Mouse (Mus musculus): ENCODE measurements around the gene Fmo4. TPM values are rescaled to one million over a fixed set of nuclear protein-coding genes. Genes with fewer than 3 reads are reported as not detected.
"Not testable (repeated sequence)": the region's sequence is repeated elsewhere in the genome, so short reads cannot be mapped to it uniquely, and the experiment has no call there.

The Fmo4 gene
- polyA plus RNA-seq, 1 experiment from 2014 or later, result 0.33 TPM

DNA sequence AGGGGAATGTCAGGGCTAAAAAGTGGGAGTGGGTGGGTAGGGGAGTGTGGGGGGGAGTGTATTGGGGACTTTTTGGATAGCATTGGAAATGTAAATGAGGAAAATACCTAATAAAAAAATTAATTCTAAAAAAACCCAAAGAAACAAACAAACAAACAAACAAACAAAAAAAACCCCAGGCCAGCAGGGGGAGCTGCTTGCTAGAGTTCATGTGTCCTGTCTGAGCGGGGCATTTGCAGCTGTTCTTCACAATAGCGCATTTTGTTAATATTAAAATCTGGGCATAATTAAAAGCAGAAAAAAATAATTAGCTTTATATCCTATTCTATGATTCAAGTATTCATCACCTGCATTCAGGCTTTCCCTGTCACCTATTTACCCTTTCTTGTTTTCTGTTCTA is 32.7 kb downstream of the Fmo4 start:
- H3K36me3 ChIP-seq (ENCODE audit: control insufficient read depth, insufficient read depth, low read length); H3K4me3 ChIP-seq (replicated peaks; ENCODE audit: low read depth, low read length); DNase-seq; ATAC-seq (ENCODE audit: low FRiP score, low TSS enrichment); H3K4me1 ChIP-seq (ENCODE audit: control insufficient read depth, insufficient read depth, low read length); H3K27ac ChIP-seq (replicated peaks; ENCODE audit: low read depth, low read length); H3K9ac ChIP-seq (replicated peaks; ENCODE audit: low read length); H3K9me3 ChIP-seq (ENCODE audit: control insufficient read depth, low read length); H3K4me2 ChIP-seq (ENCODE audit: low read length); H3K27me3 ChIP-seq (ENCODE audit: control insufficient read depth, insufficient read depth, low read length): not testable (repeated sequence)
- 86% methylated on average over 2 of the region's 2 CpGs for WGBS

DNA sequence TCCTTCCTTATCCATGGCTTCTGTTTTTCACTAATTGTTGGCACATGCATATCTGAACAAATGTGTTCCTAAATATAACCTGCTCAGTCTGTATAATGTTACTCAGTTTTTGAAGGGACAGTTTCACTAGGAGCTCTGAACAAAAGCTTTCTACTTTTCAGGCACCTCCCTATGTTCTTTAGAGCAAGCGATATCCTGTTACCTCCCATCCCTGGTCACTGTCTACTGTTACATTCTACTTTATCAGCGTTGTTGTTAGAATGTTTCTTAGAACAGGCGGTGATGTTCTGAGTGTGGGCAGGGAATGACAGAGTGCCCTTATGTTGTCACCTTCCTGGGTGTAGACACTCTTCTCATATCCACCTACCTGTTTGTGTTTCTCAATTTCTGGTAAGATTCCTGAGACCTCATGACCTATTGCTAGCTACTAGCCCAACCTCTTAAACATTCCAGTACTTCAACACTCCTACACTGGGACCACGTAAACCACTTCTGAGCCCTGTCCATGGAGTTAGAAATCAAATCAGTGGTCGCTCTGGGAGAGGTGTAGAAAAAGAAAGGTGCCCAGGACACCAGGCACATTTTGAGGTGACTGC is 35.7 kb downstream of the Fmo4 start:
- H3K27ac ChIP-seq (replicated peaks; ENCODE audit: low read depth, low read length), result no peak overlapping the region
- 93% methylated on average over 5 of the region's 5 CpGs for WGBS
- ATAC-seq (ENCODE audit: low FRiP score, low TSS enrichment), result no peak

DNA sequence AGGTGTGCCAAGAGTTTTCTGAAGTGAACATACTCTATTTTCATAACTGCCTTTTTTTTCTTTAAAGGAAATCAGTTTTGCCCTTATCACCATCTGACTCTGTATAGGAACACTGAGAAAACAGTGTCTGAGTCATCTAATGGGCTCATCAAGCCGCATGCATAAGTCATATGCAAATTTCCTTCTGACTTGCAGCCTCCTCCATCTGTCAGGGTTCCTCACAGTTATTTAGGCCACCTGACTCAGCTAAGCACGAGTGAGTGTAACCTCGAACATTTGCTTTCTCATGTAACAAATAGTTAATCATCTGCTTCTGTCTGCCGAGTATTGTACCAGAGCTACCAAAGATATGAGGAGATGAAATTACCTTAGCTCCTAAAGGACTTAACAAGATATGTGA is 40.1 kb downstream of the Fmo4 start:
- DNase-seq, result no peak
- Histone ChIP-seq H3K4me3 (replicated peaks; ENCODE audit: low read depth, low read length) (no peak overlapping the region), H3K36me3 (ENCODE audit: control insufficient read depth, insufficient read depth, low read length) (no peaks in the 10 kb centered on the region), H3K4me2 (ENCODE audit: low read length) (no peak overlapping the region), H3K27me3 (ENCODE audit: control insufficient read depth, insufficient read depth, low read length) (no peaks in the 10 kb centered on the region), H3K9me3 (ENCODE audit: control insufficient read depth, low read length) (no peaks in the 10 kb centered on the region), H3K27ac (replicated peaks; ENCODE audit: low read depth, low read length) (no peak overlapping the region), H3K9ac (replicated peaks; ENCODE audit: low read length) (no peak overlapping the region), H3K4me1 (ENCODE audit: control insufficient read depth, insufficient read depth, low read length) (no peaks in the 10 kb centered on the region)
- 67% methylated on average over 4 of the region's 4 CpGs for WGBS
- no peak for ATAC-seq (ENCODE audit: low FRiP score, low TSS enrichment)

More for the DNA sequence above, 35.7 kb downstream of the Fmo4 start:
- Histone ChIP-seq H3K4me2 (ENCODE audit: low read length) (no peak overlapping the region), H3K27me3 (ENCODE audit: control insufficient read depth, insufficient read depth, low read length) (no peaks in the 10 kb centered on the region), H3K4me3 (replicated peaks; ENCODE audit: low read depth, low read length) (no peak overlapping the region), H3K36me3 (ENCODE audit: control insufficient read depth, insufficient read depth, low read length) (no peaks in the 10 kb centered on the region), H3K9ac (replicated peaks; ENCODE audit: low read length) (no peak overlapping the region), H3K4me1 (ENCODE audit: control insufficient read depth, insufficient read depth, low read length) (no peaks in the 10 kb centered on the region), H3K9me3 (ENCODE audit: control insufficient read depth, low read length) (no peaks in the 10 kb centered on the region)
- no peak for DNase-seq

DNA sequence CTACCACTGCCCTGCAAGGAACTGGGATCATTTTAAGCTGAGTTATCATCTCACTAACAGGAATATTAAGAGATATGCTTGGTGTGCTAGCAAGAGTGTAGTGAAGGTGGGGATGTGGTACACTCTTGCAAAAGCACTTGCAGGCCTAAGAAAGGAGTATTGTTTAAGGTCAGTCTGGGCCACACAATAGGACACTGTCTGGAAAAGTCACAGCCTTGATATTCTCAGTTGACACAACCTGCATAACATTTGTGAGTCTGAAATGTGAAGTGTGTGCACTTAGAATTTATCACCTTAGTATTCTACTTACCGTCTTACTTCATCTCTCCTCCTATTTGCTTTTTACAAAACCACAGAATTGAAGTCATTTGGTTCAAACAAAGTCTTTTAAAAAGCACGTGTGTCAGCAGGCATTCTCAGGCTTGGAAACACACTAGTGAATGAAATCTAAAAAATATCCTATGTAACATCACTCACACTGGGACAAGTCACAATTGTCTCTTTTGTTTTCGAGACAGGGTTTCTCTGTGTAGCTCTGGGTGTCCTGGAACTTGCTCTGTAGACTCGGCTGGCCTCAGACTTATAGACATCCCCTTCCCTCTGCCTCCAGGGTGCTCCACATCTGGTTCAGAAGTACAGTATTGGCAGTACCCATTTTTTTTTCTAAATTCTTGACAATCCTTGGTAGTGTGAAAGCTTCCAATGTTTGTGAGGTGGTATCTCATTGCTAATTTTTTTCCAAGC is 42.0 kb downstream of the Fmo4 start:
- H3K27me3 ChIP-seq (ENCODE audit: control insufficient read depth, insufficient read depth, low read length), result no peaks in the 10 kb centered on the region
- no peaks in the 10 kb centered on the region for H3K9me3 ChIP-seq (ENCODE audit: control insufficient read depth, low read length)
- H3K9ac ChIP-seq (replicated peaks; ENCODE audit: low read length), result no peak overlapping the region
- no peaks in the 10 kb centered on the region for H3K4me1 ChIP-seq (ENCODE audit: control insufficient read depth, insufficient read depth, low read length)
- H3K36me3 ChIP-seq (ENCODE audit: control insufficient read depth, insufficient read depth, low read length), result no peaks in the 10 kb centered on the region
- 70% methylated on average over 4 of the region's 4 CpGs for WGBS
- no peak overlapping the region for H3K4me3 ChIP-seq (replicated peaks; ENCODE audit: low read depth, low read length)
- ATAC-seq (ENCODE audit: low FRiP score, low TSS enrichment) (no peak), DNase-seq (no peak)
- H3K27ac ChIP-seq (replicated peaks; ENCODE audit: low read depth, low read length), result no peak overlapping the region
- no peak overlapping the region for H3K4me2 ChIP-seq (ENCODE audit: low read length)

DNA sequence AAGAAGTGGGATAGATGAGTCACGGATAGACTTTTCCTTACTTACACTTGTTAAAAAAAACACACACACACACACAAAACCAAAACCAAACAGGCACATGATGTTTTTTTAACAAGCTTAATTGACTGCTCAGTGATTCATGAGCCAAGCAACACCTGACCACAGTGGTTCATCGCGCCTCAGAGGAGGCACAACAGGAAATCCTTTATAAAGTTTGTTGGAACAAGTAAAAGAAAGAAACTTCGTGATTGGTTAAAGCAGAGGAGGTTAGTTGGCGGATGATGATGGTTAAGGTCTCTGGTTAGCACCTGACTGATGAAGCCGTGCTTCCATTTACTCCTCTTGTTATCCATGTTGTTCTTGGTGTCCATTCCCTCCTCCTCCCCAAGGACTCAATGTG is 61.8 kb downstream of the Fmo4 start:
- 93% methylated on average over 6 of the region's 6 CpGs for WGBS
- DNase-seq, result no peak
- H3K9ac ChIP-seq (replicated peaks; ENCODE audit: low read length), result no peak overlapping the region
- H3K27me3 ChIP-seq (ENCODE audit: control insufficient read depth, insufficient read depth, low read length), result no peaks in the 10 kb centered on the region
- H3K4me2 ChIP-seq (ENCODE audit: low read length), result no peak overlapping the region
- no peaks in the 10 kb centered on the region for H3K4me1 ChIP-seq (ENCODE audit: control insufficient read depth, insufficient read depth, low read length)
- H3K9me3 ChIP-seq (ENCODE audit: control insufficient read depth, low read length), result no peaks in the 10 kb centered on the region
- H3K27ac ChIP-seq (replicated peaks; ENCODE audit: low read depth, low read length), result no peak overlapping the region
- H3K36me3 ChIP-seq (ENCODE audit: control insufficient read depth, insufficient read depth, low read length), result no peaks in the 10 kb centered on the region
- no peak for ATAC-seq (ENCODE audit: low FRiP score, low TSS enrichment)
- no peak overlapping the region for H3K4me3 ChIP-seq (replicated peaks; ENCODE audit: low read depth, low read length)

DNA sequence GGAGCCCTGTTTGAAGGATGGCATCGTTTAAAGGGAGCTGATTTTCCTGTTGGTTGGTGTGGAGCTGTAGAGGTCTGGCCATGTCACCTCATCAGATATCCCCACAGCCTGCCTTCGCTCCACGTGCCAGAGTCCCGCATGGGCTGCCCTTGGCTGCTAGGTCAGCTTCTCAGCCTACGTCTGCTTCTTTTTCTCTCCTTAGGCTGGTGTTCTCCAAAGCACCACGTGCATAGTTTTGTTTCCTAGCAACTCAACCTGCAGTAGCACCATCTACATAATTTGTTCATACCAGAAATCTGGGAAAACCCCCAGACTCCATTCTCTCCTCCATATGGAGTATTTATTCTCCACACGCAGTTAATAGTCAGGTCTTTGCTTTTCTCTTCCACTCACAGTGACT is 64.2 kb downstream of the Fmo4 start:
- no peaks in the 10 kb centered on the region for H3K9me3 ChIP-seq (ENCODE audit: control insufficient read depth, low read length)
- no peaks in the 10 kb centered on the region for H3K4me1 ChIP-seq (ENCODE audit: control insufficient read depth, insufficient read depth, low read length)
- no peaks in the 10 kb centered on the region for H3K36me3 ChIP-seq (ENCODE audit: control insufficient read depth, insufficient read depth, low read length)
- no peak overlapping the region for H3K27ac ChIP-seq (replicated peaks; ENCODE audit: low read depth, low read length)
- no peak for ATAC-seq (ENCODE audit: low FRiP score, low TSS enrichment)
- no peaks in the 10 kb centered on the region for H3K27me3 ChIP-seq (ENCODE audit: control insufficient read depth, insufficient read depth, low read length)
- H3K4me2 ChIP-seq (ENCODE audit: low read length), result no peak overlapping the region
- DNase-seq, result no peak
- H3K4me3 ChIP-seq (replicated peaks; ENCODE audit: low read depth, low read length), result no peak overlapping the region
- H3K9ac ChIP-seq (replicated peaks; ENCODE audit: low read length), result no peak overlapping the region
- 78% methylated on average over 7 of the region's 7 CpGs for WGBS

DNA sequence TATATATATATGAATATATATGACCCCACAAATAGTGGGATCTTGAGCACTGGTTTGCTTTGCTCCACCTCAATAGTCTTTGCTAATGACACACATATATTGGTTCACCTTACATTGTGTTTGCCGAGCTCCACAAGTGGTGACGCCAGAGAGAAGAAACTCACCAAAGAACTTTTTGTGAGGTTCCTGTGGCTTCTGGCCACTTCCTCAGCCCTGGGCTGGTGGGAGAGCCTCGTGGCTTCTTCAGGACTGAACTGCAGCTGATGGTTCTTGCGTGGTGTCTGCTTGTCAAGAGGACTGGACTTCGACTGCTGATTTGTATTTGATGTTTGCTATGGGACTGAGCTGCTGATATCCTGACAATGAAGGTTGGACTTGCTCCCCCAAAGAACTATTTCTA is 65.0 kb downstream of the Fmo4 start:
- Histone ChIP-seq H3K4me2 (ENCODE audit: low read length) (no peak overlapping the region), H3K27me3 (ENCODE audit: control insufficient read depth, insufficient read depth, low read length) (no peaks in the 10 kb centered on the region), H3K4me1 (ENCODE audit: control insufficient read depth, insufficient read depth, low read length) (no peaks in the 10 kb centered on the region), H3K9me3 (ENCODE audit: control insufficient read depth, low read length) (no peaks in the 10 kb centered on the region), H3K36me3 (ENCODE audit: control insufficient read depth, insufficient read depth, low read length) (no peaks in the 10 kb centered on the region), H3K27ac (replicated peaks; ENCODE audit: low read depth, low read length) (no peak overlapping the region), H3K4me3 (replicated peaks; ENCODE audit: low read depth, low read length) (no peak overlapping the region), H3K9ac (replicated peaks; ENCODE audit: low read length) (no peak overlapping the region)
- ATAC-seq (ENCODE audit: low FRiP score, low TSS enrichment) (no peak), DNase-seq (no peak)
- 88% methylated on average over 5 of the region's 5 CpGs for WGBS
